ENCODE assay signal across 9 mouse cellular contexts in the genomic region with DNA sequence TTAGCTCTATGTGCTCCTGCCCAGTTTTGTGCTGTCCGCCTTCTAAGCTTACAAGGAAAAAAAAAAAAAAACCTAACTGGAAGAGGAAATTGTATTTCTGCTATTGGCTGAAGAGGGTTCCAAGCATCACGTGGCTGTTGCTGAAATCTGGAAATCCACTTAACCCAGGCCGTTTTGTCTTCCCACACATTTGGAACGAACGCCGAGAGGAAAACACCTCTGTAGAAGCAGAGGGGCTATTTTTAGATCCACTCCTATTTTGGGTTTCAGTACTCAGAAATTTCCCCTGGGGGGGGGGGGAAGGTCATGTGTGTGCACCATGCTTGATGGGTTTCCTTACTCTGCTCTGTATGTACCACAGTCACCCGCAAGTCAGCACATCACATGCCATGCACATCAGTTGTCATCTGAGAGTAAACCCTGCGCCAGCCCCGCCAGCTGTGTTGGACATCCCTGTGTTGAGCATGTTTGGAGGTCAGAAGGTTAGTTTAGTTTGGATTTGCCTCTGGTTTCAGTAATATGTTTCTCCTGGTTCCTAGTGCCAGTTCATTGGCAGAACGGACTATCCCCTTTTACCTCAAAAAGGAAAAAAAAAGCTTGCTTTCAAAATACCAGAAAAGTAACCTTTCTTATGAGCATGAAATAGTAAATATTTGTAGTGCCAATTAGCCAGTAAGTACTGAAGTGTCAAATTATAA. TPM values are rescaled to one million over a fixed set of nuclear protein-coding genes. Genes with fewer than 3 reads are reported as not detected.
DNase-seq lines count a peak whose midpoint lies in the region; ATAC-seq lines count a peak whose summit lies in the region.
"Had no signal": no experiment of that assay in that cellular context is flagged by ENCODE, and none has a peak within 500 bp of the region (broad histone marks: within the 10 kb centered on the region; RNA-seq: fewer than 3 reads in every experiment).

No protein-coding gene starts in this region.

- H3K9me3 ChIP-seq in stomach, embryonic 15.5 days: no peaks in the 10 kb centered on the region

- peak; percentile 53; the same call in 1 of the 2 replicates for ATAC-seq in stomach, embryonic 15.5 days (ENCODE audit: insufficient read depth, low FRiP score, low read depth)
- no peak for ATAC-seq in megakaryocyte progenitor cell, adult 5-6 weeks (replicated peaks; ENCODE audit: poor library complexity)

- H3K9ac ChIP-seq in stomach, embryonic 15.5 days: no peak overlapping the region

- H3K4me1 ChIP-seq in stomach, embryonic 15.5 days: peaks cover 14% of the 10 kb centered on the region; the same call in 1 of the 2 replicates

- peak overlapping the region; percentile 32; the same call in 1 of the 2 replicates for H3K27ac ChIP-seq in stomach, embryonic 15.5 days
- H3K27ac ChIP-seq: macrophage had no signal

- H3K27me3 ChIP-seq in stomach, embryonic 15.5 days (replicated peaks): no peaks in the 10 kb centered on the region

- H3K4me2 ChIP-seq in stomach, embryonic 15.5 days: peak overlapping the region; percentile 19; the same call in 1 of the 2 replicates

- no peak overlapping the region for H3K4me3 ChIP-seq in stomach, embryonic 15.5 days (replicated peaks)

- peak; percentile 5 to 14 for DNase-seq in spleen, postnatal 36 days (ENCODE audit: low spot score in 2 of 2)
- DNase-seq in spleen, adult 12 weeks (ENCODE audit: low spot score): no peak
- peak; percentile 85 to 92 for DNase-seq in heart, adult 18-20 months
- peak; percentile 48 for DNase-seq in kidney, postnatal 10 days
- DNase-seq in right cerebral cortex, postnatal 36 days (ENCODE audit: low spot score in 2 of 2): no peak
- DNase-seq in cerebellum, adult 9-10 months: no peak

- H3K36me3 ChIP-seq in stomach, embryonic 15.5 days: no peaks in the 10 kb centered on the region

- WGBS in stomach, embryonic 15.5 days: 36% methylated on average over 10 of the region's 10 CpGs

RNA-seq across cellular contexts. Expression of gene Daam1, which starts 33.1 kb away (rescaled TPM):
- 10 to 100 TPM; 61.3 to 70.5 TPM for total RNA-seq in heart, adult 18-20 months (2021)
- 9.8 and 10.0 TPM in 2 replicates for polyA plus RNA-seq in stomach, embryonic 15.5 days (2015; fragmentation: Nextera tagmentation; extraction: Ambion mirVana)
- total RNA-seq in megakaryocyte progenitor cell, adult 5-6 weeks (2015): 16.9 and 17.9 TPM in 2 replicates
- total RNA-seq in megakaryocyte progenitor cell, adult 5-6 weeks (2017): 17.5 and 17.7 TPM in 2 replicates

Comparison
In these comparisons a context has a peak if more than half of its experiments do, and no peak if none do; other contexts are left out.
1. DNase-seq: peak in spleen, postnatal 36 days (2 of 2), heart, adult 18-20 months (2 of 2) and kidney, postnatal 10 days (single experiment); none in spleen, adult 12 weeks (single experiment), right cerebral cortex, postnatal 36 days (0 of 2) and cerebellum, adult 9-10 months (single experiment).